Mouse (Mus musculus): ENCODE measurements around the gene Serinc3. TPM values are rescaled to one million over a fixed set of nuclear protein-coding genes. Genes with fewer than 3 reads are reported as not detected.
"Not testable (repeated sequence)": the region's sequence is repeated elsewhere in the genome, so short reads cannot be mapped to it uniquely, and the experiment has no call there.

Serinc3 gene
- polyA plus RNA-seq, 3 experiments from 2014 or later, result 124 to 178 (median 145) TPM

- ATAC-seq, result not testable (repeated sequence)
These were observed 23.5 kb downstream of the Serinc3 start for GRCm38 (mm10) chr2:163621401-163621800.

- no peak for ATAC-seq
These were observed 24.5 kb downstream of the Serinc3 start for GRCm38 (mm10) chr2:163620451-163620850.

- ATAC-seq, result no peak
These were observed 27.1 kb downstream of the Serinc3 start for GRCm38 (mm10) chr2:163617874-163618273.

- ATAC-seq, result no peak
These were observed 27.6 kb downstream of the Serinc3 start for GRCm38 (mm10) chr2:163617232-163617863.

- no peak for ATAC-seq
These were observed 28.2 kb downstream of the Serinc3 start for GRCm38 (mm10) chr2:163616652-163617227.

GRCm38 (mm10) chr2:163615906-163616651 lies 28.9 kb downstream of the Serinc3 start:
- ATAC-seq, result no peak

- ATAC-seq, result no peak
These were observed 29.5 kb downstream of the Serinc3 start for GRCm38 (mm10) chr2:163615401-163615800.

GRCm38 (mm10) chr2:163613990-163614389 lies 30.9 kb downstream of the Serinc3 start:
- no peak for ATAC-seq

- no peak for ATAC-seq
These were observed 31.7 kb downstream of the Serinc3 start for GRCm38 (mm10) chr2:163613206-163613605.

GRCm38 (mm10) chr2:163611176-163611575 lies 33.8 kb downstream of the Serinc3 start:
- ATAC-seq, result no peak

GRCm38 (mm10) chr2:163609281-163609975 lies 35.5 kb downstream of the Serinc3 start:
- ATAC-seq, result no peak

- no peak for ATAC-seq
These were observed 36.9 kb downstream of the Serinc3 start for GRCm38 (mm10) chr2:163608008-163608407.

- no peak for ATAC-seq
These were observed 38.8 kb downstream of the Serinc3 start for GRCm38 (mm10) chr2:163606161-163606560.

GRCm38 (mm10) chr2:163602101-163602971 lies 42.6 kb downstream of the Serinc3 start, which contains the start of gene Ttpal:
Ttpal (plus strand) TSS chr2:163602314.
- ATAC-seq, result peak; percentile 87

GRCm38 (mm10) chr2:163601712-163602100 lies 43.2 kb downstream of the Serinc3 start:
- ATAC-seq, result no peak

GRCm38 (mm10) chr2:163601066-163601465 lies 43.9 kb downstream of the Serinc3 start:
- no peak for ATAC-seq

- ATAC-seq, result no peak
These were observed 45.7 kb downstream of the Serinc3 start for GRCm38 (mm10) chr2:163599226-163599625.

- ATAC-seq, result no peak
These were observed 47.3 kb downstream of the Serinc3 start for GRCm38 (mm10) chr2:163597661-163598060.

GRCm38 (mm10) chr2:163596873-163597155 lies 48.1 kb downstream of the Serinc3 start:
- no peak for ATAC-seq

GRCm38 (mm10) chr2:163596057-163596872 lies 48.7 kb downstream of the Serinc3 start:
- ATAC-seq, result no peak

GRCm38 (mm10) chr2:163595119-163595518 lies 49.8 kb downstream of the Serinc3 start:
- ATAC-seq, result no peak

All from inflammation-experienced regulatory T-cells, adult 6 months (primary cell).